Mouse (Mus musculus) midbrain, embryonic 13.5 days (tissue): ENCODE measurements around the gene Eomes. TPM values are rescaled to one million over a fixed set of nuclear protein-coding genes. Genes with fewer than 3 reads are reported as not detected.
A peak's percentile ranks its signal among the peaks of the same experiment; 100 is the strongest.

Source experiments
- ATAC-seq: fragments of 200-750 bp; cut with Nextera tagmentation; 2 replicates; pipeline ENCODE4 v1.8.0; 2017; ENCODE audit warnings: mild to moderate bottlenecking, moderate TSS enrichment, moderate library complexity
- H3K27ac ChIP-seq: fragments of 300-500 bp; sonication (generic); 2 replicates; pipeline ENCODE4 v1.5.1; 2015; ENCODE audit warnings: inconsistent platforms, mild to moderate bottlenecking, moderate library complexity
- H3K27me3 ChIP-seq: fragments of 300-500 bp; sonication (generic); 2 replicates; pipeline ENCODE4 v1.6.1; 2015; ENCODE audit warnings: mild to moderate bottlenecking, inconsistent platforms
- H3K36me3 ChIP-seq: fragments of 300-500 bp; sonication (generic); 2 replicates; pipeline ENCODE4 v1.6.1; 2015; ENCODE audit warnings: mild to moderate bottlenecking, inconsistent platforms
- H3K4me1 ChIP-seq: fragments of 300-500 bp; sonication (generic); replicated peaks from 2 replicates; pipeline ENCODE4 v1.6.1; 2015; ENCODE audit warnings: inconsistent platforms
- H3K4me2 ChIP-seq: fragments of 300-500 bp; sonication (generic); replicated peaks from 2 replicates; pipeline ENCODE4 v1.6.1; 2015; ENCODE audit warnings: moderate library complexity, mild to moderate bottlenecking, inconsistent platforms
- H3K4me3 ChIP-seq: fragments of 300-500 bp; sonication (generic); replicated peaks from 2 replicates; pipeline ENCODE4 v1.5.1; 2015; ENCODE audit warnings: mild to moderate bottlenecking, inconsistent platforms
- H3K9ac ChIP-seq: fragments of 300-500 bp; sonication (generic); replicated peaks from 2 replicates; pipeline ENCODE4 v1.6.1; 2015; ENCODE audit warnings: mild to moderate bottlenecking, inconsistent platforms
- H3K9me3 ChIP-seq: fragments of 300-500 bp; sonication (generic); 2 replicates; pipeline ENCODE4 v1.6.1; 2016; ENCODE audit warnings: mild to moderate bottlenecking, inconsistent platforms
- WGBS: fragments of 180-500 bp; shearing (Covaris S2); methylation state at CpG from one replicate; pipeline ENCODE4 v1.1.7; 2015; 5-methylcytosine and 5-hydroxymethylcytosine counted together
- polyA plus RNA-seq: library from polyadenylated mRNA; unstranded; fragments of >200 nt; fragmentation: Nextera tagmentation; extraction: Ambion mirVana; gene quantifications from 2 replicates; pipeline ENCODE4 v1.2.1, GENCODE M21; 2015

Gene Eomes
- 0.68 and 2.6 TPM in 2 replicates for polyA plus RNA-seq

DNA sequence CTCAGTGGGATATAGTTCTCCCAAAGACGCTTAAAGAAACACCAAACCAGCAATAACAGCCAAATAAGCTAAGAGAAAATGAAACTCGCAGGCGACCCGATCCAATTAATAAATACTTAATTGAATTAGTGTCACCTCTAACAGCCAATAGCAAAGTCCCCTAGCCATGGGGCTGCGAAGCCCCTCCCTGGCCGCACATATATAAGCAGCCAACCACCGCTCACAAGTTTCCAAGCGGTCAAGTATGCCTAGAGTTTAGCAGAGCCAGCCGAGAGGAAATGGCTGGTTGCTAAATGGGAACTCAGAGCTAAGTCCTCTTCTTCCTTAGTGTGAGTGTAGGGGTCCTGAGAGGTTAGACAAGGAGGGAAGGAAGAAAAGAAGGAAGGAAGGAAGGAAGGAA, at the start of gene Eomes:
Eomes (plus strand) TSS at position 252 of the 400 bp plus-strand sequence.
- peaks cover 32% of the 10 kb centered on the region for H3K4me1 ChIP-seq
- H3K9ac ChIP-seq = peak within 1 kb of the TSS; percentile 10; the same call in 1 of the 2 replicates
- no peaks in the 10 kb centered on the region for H3K9me3 ChIP-seq
- H3K36me3 ChIP-seq = no peaks in the 10 kb centered on the region
- H3K4me3 ChIP-seq = peak within 1 kb of the TSS; percentile 38
- under 1% methylated on average over 9 of the region's 9 CpGs for WGBS
- H3K4me2 ChIP-seq = peak within 1 kb of the TSS; percentile 54
- no peak for ATAC-seq
- H3K27ac ChIP-seq = no peak within 1 kb of the TSS
- peaks cover 94% of the 10 kb centered on the region for H3K27me3 ChIP-seq

DNA sequence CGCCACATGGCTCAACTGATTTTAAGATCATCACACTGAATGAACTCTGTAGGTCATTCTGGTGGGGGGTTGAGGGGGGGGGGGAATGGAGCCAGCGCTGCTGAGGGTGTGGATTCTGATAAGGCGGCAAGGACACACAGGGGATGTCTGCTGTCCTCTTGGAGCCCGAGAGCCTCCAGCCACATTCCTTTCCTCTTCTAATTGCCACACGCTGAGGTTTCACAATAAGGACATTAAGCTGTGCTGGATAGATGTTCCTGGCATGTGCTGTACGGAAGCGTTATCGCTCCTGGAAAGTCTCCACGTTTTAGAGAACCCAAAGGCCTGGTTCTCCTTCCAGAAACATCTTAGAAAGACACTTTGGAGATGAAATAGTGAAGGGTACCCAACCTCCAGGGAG, 33.2 kb upstream of the Eomes start:
- H3K36me3 ChIP-seq = no peaks in the 10 kb centered on the region
- ATAC-seq = no peak
- WGBS = 45% methylated on average over 9 of the region's 9 CpGs
- H3K4me1 ChIP-seq = peaks cover 7% of the 10 kb centered on the region; the same call in 1 of the 2 replicates
- no peaks in the 10 kb centered on the region for H3K9me3 ChIP-seq
- H3K4me2 ChIP-seq = no peak overlapping the region
- H3K9ac ChIP-seq = no peak overlapping the region
- no peak overlapping the region for H3K4me3 ChIP-seq
- no peak overlapping the region for H3K27ac ChIP-seq
- 0 out of 2 replicates have a peak, but pooled peaks cover 3% of the 10 kb centered on the region for H3K27me3 ChIP-seq

- Histone ChIP-seq H3K27me3 (0 out of 2 replicates have a peak, but pooled peaks cover 3% of the 10 kb centered on the region), H3K4me1 (peaks cover 7% of the 10 kb centered on the region; the same call in 1 of the 2 replicates), H3K4me3 (no peak overlapping the region), H3K9ac (no peak overlapping the region), H3K27ac (no peak overlapping the region), H3K9me3 (no peaks in the 10 kb centered on the region), H3K36me3 (no peaks in the 10 kb centered on the region), H3K4me2 (no peak overlapping the region)
- 91% methylated on average over 8 of the region's 8 CpGs for WGBS
- no peak for ATAC-seq
Observed at GRCm38 (mm10) chr9:118449336-118449735, 28.7 kb upstream of the Eomes start.

- no peaks in the 10 kb centered on the region for H3K36me3 ChIP-seq
- H3K27me3 ChIP-seq = no peaks in the 10 kb centered on the region
- H3K27ac ChIP-seq = no peak overlapping the region
- WGBS = 56% methylated on average over 9 of the region's 9 CpGs
- H3K4me2 ChIP-seq = no peak overlapping the region
- H3K4me3 ChIP-seq = no peak overlapping the region
- 0 out of 2 replicates have a peak, but pooled peaks cover 4% of the 10 kb centered on the region for H3K4me1 ChIP-seq
- H3K9ac ChIP-seq = no peak overlapping the region
- no peak for ATAC-seq
- H3K9me3 ChIP-seq = no peaks in the 10 kb centered on the region
Observed at GRCm38 (mm10) chr9:118453427-118453826, 24.6 kb upstream of the Eomes start.

GRCm38 (mm10) chr9:118455188-118455845, 22.7 kb upstream of the Eomes start:
- no peak overlapping the region; the same call in 1 of the 2 replicates for H3K27ac ChIP-seq
- H3K9ac ChIP-seq = no peak overlapping the region
- H3K4me1 ChIP-seq = 0 out of 2 replicates have a peak, but pooled peaks cover 4% of the 10 kb centered on the region
- no peaks in the 10 kb centered on the region for H3K36me3 ChIP-seq
- no peak for ATAC-seq
- no peaks in the 10 kb centered on the region for H3K27me3 ChIP-seq
- H3K4me3 ChIP-seq = no peak overlapping the region
- WGBS = 73% methylated on average over 9 of the region's 9 CpGs
- no peak overlapping the region for H3K4me2 ChIP-seq
- no peaks in the 10 kb centered on the region for H3K9me3 ChIP-seq

- Histone ChIP-seq H3K4me3 (no peak overlapping the region), H3K9me3 (no peaks in the 10 kb centered on the region), H3K4me1 (0 out of 2 replicates have a peak, but pooled peaks cover 4% of the 10 kb centered on the region), H3K27ac (no peak overlapping the region), H3K36me3 (no peaks in the 10 kb centered on the region), H3K4me2 (no peak overlapping the region), H3K27me3 (no peaks in the 10 kb centered on the region), H3K9ac (no peak overlapping the region)
- 45% methylated on average over 6 of the region's 6 CpGs for WGBS
- no peak for ATAC-seq
Observed at GRCm38 (mm10) chr9:118456405-118456804, 21.6 kb upstream of the Eomes start.

GRCm38 (mm10) chr9:118458039-118458438, 20.0 kb upstream of the Eomes start:
- H3K27me3 ChIP-seq = no peaks in the 10 kb centered on the region
- no peak overlapping the region for H3K4me3 ChIP-seq
- H3K4me2 ChIP-seq = no peak overlapping the region
- no peak for ATAC-seq
- 28% methylated on average over 5 of the region's 5 CpGs for WGBS
- no peak overlapping the region for H3K9ac ChIP-seq
- no peaks in the 10 kb centered on the region for H3K36me3 ChIP-seq
- no peak overlapping the region for H3K27ac ChIP-seq
- H3K4me1 ChIP-seq = 0 out of 2 replicates have a peak, but pooled peaks cover 4% of the 10 kb centered on the region
- no peaks in the 10 kb centered on the region for H3K9me3 ChIP-seq

- H3K4me2 ChIP-seq = no peak overlapping the region
- no peak for ATAC-seq
- WGBS = 61% methylated on average over 1 of the region's 1 CpGs
Observed at GRCm38 (mm10) chr9:118464031-118464430, 14.0 kb upstream of the Eomes start.

DNA sequence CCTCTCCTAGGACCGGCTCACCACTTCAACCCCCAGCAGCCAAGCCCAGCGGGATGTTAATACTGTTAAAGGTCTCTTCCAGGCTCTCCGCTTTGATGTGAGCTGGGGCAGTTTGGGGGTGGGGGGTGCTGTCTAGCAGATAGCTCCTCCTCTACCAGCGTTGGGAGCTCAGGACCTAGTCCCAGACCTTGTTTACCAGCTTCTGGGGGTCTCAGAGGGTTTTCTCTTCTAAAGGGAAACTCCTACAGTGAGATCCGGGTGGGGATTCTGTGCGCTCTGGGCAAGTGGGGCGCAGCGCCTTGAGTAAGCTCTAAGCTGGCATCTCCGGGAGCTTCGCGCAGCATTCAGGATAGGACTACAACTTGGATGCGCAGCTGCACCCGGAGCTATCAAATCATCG, 9.7 kb upstream of the Eomes start:
- H3K9ac ChIP-seq = no peak overlapping the region
- 2% methylated on average over 14 of the region's 14 CpGs for WGBS
- H3K4me2 ChIP-seq = peak overlapping the region; percentile 9; the same call in 1 of the 2 replicates
- H3K9me3 ChIP-seq = no peaks in the 10 kb centered on the region
- no peak overlapping the region for H3K27ac ChIP-seq
- ATAC-seq = no peak
- H3K4me1 ChIP-seq = peaks cover 8% of the 10 kb centered on the region
- no peaks in the 10 kb centered on the region for H3K36me3 ChIP-seq
- peaks cover 72% of the 10 kb centered on the region for H3K27me3 ChIP-seq
- no peak overlapping the region for H3K4me3 ChIP-seq

More at GRCm38 (mm10) chr9:118464031-118464430, 14.0 kb upstream of the Eomes start:
- Histone ChIP-seq H3K9me3 (no peaks in the 10 kb centered on the region), H3K27me3 (peaks cover 30% of the 10 kb centered on the region), H3K36me3 (no peaks in the 10 kb centered on the region), H3K4me1 (peaks cover 8% of the 10 kb centered on the region), H3K4me3 (no peak overlapping the region), H3K9ac (no peak overlapping the region), H3K27ac (no peak overlapping the region)

DNA sequence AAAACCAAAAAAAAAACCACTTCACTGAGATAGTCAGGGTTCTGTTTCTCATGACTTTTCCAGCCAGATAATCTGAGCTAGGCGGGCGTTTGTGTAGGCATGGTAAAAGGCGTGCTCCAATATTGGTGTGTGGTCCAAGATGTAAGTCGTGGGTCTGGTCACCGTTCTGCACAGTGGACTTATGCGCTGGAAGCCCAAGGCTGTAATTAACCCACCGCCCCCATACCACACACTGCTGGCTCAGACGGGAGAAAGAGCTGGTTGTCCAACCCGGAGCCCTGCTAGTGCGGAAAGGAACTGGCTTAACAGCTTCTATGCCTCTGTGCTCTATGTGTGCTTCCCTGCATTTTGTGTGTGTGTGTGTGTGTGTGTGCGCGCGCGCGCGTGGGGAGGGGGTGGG, 8.7 kb upstream of the Eomes start:
- Histone ChIP-seq H3K27ac (no peak overlapping the region), H3K27me3 (peaks cover 77% of the 10 kb centered on the region), H3K4me1 (peaks cover 8% of the 10 kb centered on the region), H3K36me3 (no peaks in the 10 kb centered on the region), H3K4me2 (no peak overlapping the region), H3K4me3 (no peak overlapping the region), H3K9ac (no peak overlapping the region), H3K9me3 (no peaks in the 10 kb centered on the region)
- WGBS = 13% methylated on average over 16 of the region's 16 CpGs
- no peak for ATAC-seq

- Histone ChIP-seq H3K27ac (no peak overlapping the region), H3K27me3 (peaks cover 89% of the 10 kb centered on the region), H3K9me3 (no peaks in the 10 kb centered on the region), H3K4me2 (no peak overlapping the region), H3K36me3 (no peaks in the 10 kb centered on the region), H3K9ac (no peak overlapping the region), H3K4me1 (peaks cover 9% of the 10 kb centered on the region), H3K4me3 (no peak overlapping the region)
- ATAC-seq = no peak
- 17% methylated on average over 3 of the region's 3 CpGs for WGBS
Observed at GRCm38 (mm10) chr9:118471296-118471695, 6.7 kb upstream of the Eomes start.

- Histone ChIP-seq H3K27ac (no peak overlapping the region), H3K4me2 (peak overlapping the region; percentile 54), H3K4me1 (peaks cover 32% of the 10 kb centered on the region), H3K27me3 (peaks cover 95% of the 10 kb centered on the region), H3K36me3 (no peaks in the 10 kb centered on the region), H3K9me3 (no peaks in the 10 kb centered on the region), H3K4me3 (peak overlapping the region; percentile 38; the same call in 1 of the 2 replicates), H3K9ac (no peak overlapping the region)
- ATAC-seq = no peak
- under 1% methylated on average over 22 of the region's 22 CpGs for WGBS
Observed at GRCm38 (mm10) chr9:118476211-118476765, 1.7 kb upstream of the Eomes start.
